Mouse (Mus musculus) olfactory bulb, adult 2 months (tissue): Measurements from ENCODE around the gene Gm10251. TPM values are rescaled to one million over a fixed set of nuclear protein-coding genes. Genes with fewer than 3 reads are reported as not detected.
"Not testable (repeated sequence)": the region's sequence is repeated elsewhere in the genome, so short reads cannot be mapped to it uniquely, and the experiment has no call there.

ENCODE experiments used
- H3K27ac ChIP-seq: fragments of 200-500 bp; 2 replicates; pipeline ENCODE4 v1.5.1; 2012; ENCODE audit warnings: low read depth, low read length; ENCODE audit not compliant: insufficient read depth
- H3K4me1 ChIP-seq: fragments of 200-500 bp; 2 replicates; pipeline ENCODE4 v1.6.1; 2012; ENCODE audit warnings: low read length; ENCODE audit not compliant: control insufficient read depth, insufficient read depth
- H3K4me3 ChIP-seq: fragments of 200-500 bp; 2 replicates; pipeline ENCODE4 v1.5.1; 2012; ENCODE audit warnings: mild to moderate bottlenecking, low read depth, low read length, moderate library complexity; ENCODE audit not compliant: insufficient read depth
- WGBS: fragments of 180-500 bp; shearing (Covaris S2); methylation state at CpG from one replicate; pipeline ENCODE4 v1.1.7; 2018; 5-methylcytosine and 5-hydroxymethylcytosine counted together
- polyA plus RNA-seq: library from polyadenylated mRNA; stranded (reverse); fragments of >200 nt; gene quantifications from 2 replicates; pipeline ENCODE4 v1.2.4, GENCODE M21; 2012; ENCODE audit warnings: low replicate concordance; ENCODE audit not compliant: missing spikeins, insufficient read depth, insufficient read length

Gm10251 gene
- not detected in 2 replicates for polyA plus RNA-seq

GRCm38 (mm10) chr14:6684070-6684469 lies at the start of gene Gm10251:
Gene Gm10251 (minus strand): TSS chr14:6684170.
- H3K4me3 ChIP-seq, H3K27ac ChIP-seq, H3K4me1 ChIP-seq: not testable (repeated sequence)
- no CpG with 5 or more reads among the region's 1 CpGs for WGBS

GRCm38 (mm10) chr14:6720151-6720550 lies 36.2 kb upstream of the Gm10251 start, which contains the start of gene Gm8050:
Gene Gm8050 (minus strand): TSS chr14:6720251.
- H3K4me3 ChIP-seq, H3K27ac ChIP-seq, H3K4me1 ChIP-seq: not testable (repeated sequence)
- WGBS, result 57% methylated on average over 1 of the region's 2 CpGs

- WGBS, result 50% methylated on average over 1 of the region's 2 CpGs
- not testable (repeated sequence) for H3K4me3 ChIP-seq, H3K27ac ChIP-seq, H3K4me1 ChIP-seq
Observed at GRCm38 (mm10) chr14:6622318-6622717, 61.7 kb downstream of the Gm10251 start, which contains the start of gene Gm3460. Gene Gm3460 (minus strand): TSS chr14:6622418.

- H3K4me1 ChIP-seq, H3K27ac ChIP-seq, H3K4me3 ChIP-seq: not testable (repeated sequence)
- WGBS, result no CpG with 5 or more reads among the region's 1 CpGs
Observed at GRCm38 (mm10) chr14:6606436-6606835, 77.5 kb downstream of the Gm10251 start.

- H3K4me1 ChIP-seq, H3K27ac ChIP-seq: not testable (repeated sequence)
- peak overlapping the region; percentile 35 for H3K4me3 ChIP-seq
- 3% methylated on average over 11 of the region's 20 CpGs for WGBS
Observed at GRCm38 (mm10) chr14:6605004-6605403, 79.0 kb downstream of the Gm10251 start.

- WGBS, result 2% methylated on average over 18 of the region's 20 CpGs
- H3K27ac ChIP-seq, H3K4me1 ChIP-seq: not testable (repeated sequence)
- H3K4me3 ChIP-seq, result peak overlapping the region; percentile 35
Observed at GRCm38 (mm10) chr14:6604551-6604950, 79.4 kb downstream of the Gm10251 start.

- H3K4me1 ChIP-seq, H3K4me3 ChIP-seq, H3K27ac ChIP-seq: not testable (repeated sequence)
- 57% methylated on average over 1 of the region's 2 CpGs for WGBS
Observed at GRCm38 (mm10) chr14:6590513-6590912, 93.5 kb downstream of the Gm10251 start, which contains the start of gene Gm3629. Gene Gm3629 (minus strand): TSS chr14:6590613.

Other genes with a start within 250 kb of the Gm10251 start
- gene Gm3594, start 239.6 kb downstream of the Gm10251 start, polyA plus RNA-seq, result not detected in 2 replicates
- gene Gm8356, start 146.9 kb downstream of the Gm10251 start, polyA plus RNA-seq, result not detected in 2 replicates
- gene Gm3629, start 93.6 kb downstream of the Gm10251 start, polyA plus RNA-seq, result not detected in 2 replicates
- not detected in 2 replicates for gene Gm3460, start 61.8 kb downstream of the Gm10251 start, polyA plus RNA-seq
- not detected in 2 replicates for gene Gm8050, start 36.1 kb upstream of the Gm10251 start, polyA plus RNA-seq
- not detected in 2 replicates for gene Gm3636, start 58.2 kb upstream of the Gm10251 start, polyA plus RNA-seq
- gene Gm8362, start 90.2 kb upstream of the Gm10251 start, polyA plus RNA-seq, result not detected in 2 replicates
- gene Gm3642, start 156.1 kb upstream of the Gm10251 start, polyA plus RNA-seq, result not detected in 2 replicates
- gene Gm3667, start 205.8 kb upstream of the Gm10251 start, polyA plus RNA-seq, result not detected in 2 replicates